Mouse (Mus musculus) myocyte (in vitro differentiated cells): ENCODE results near the gene Ppp2r2d.

Experiments
- CEBPB ChIP-seq: IDR thresholded peaks from 2 replicates; pipeline ENCODE4 v1.6.1; 2011; ENCODE audit warnings: mild to moderate bottlenecking, moderate library complexity; ENCODE audit not compliant: poor library complexity, insufficient read depth, severe bottlenecking
- MYOG ChIP-seq, 3 experiments: IDR thresholded peaks; one replicate each; pipeline ENCODE4 v1.6.1; 2011; ENCODE audit warnings: control low read depth in 2 of 3, low read depth in 2 of 3, mild to moderate bottlenecking in 2 of 3; ENCODE audit not compliant: insufficient read length in 2 of 3, control insufficient read depth in 1 of 3, insufficient read depth in 1 of 3
- POLR2A ChIP-seq: IDR thresholded peaks from one replicate; pipeline ENCODE4 v1.6.1; 2011; ENCODE audit warnings: low read depth, mild to moderate bottlenecking, control low read depth, moderate library complexity; ENCODE audit not compliant: insufficient read length

- TF ChIP-seq POLR2A: no peak
- TF ChIP-seq MYOG (IDR thresholded peaks at IDR 0.05; ENCODE audit: control insufficient read depth in 1 of 3, insufficient read depth in 1 of 3, insufficient read length in 2 of 3, low read depth in 2 of 3): no peak
- no peak for TF ChIP-seq CEBPB
These were observed 2.5 kb upstream of the Ppp2r2d start for GRCm38 (mm10) chr7:138843421-138843820.
